Mouse (Mus musculus) CH12F3 (cell line): ENCODE results near the gene Smpd4.

ENCODE experiments used
- in situ Hi-C: fragments of 300-500 bp; cut with MboI; formaldehyde crosslinking; loops from 2 replicates; pipeline ENCODE4 v1.14.3; 2020; ENCODE audit warnings: low sequenced_read_pairs

Gene Smpd4

DNA sequence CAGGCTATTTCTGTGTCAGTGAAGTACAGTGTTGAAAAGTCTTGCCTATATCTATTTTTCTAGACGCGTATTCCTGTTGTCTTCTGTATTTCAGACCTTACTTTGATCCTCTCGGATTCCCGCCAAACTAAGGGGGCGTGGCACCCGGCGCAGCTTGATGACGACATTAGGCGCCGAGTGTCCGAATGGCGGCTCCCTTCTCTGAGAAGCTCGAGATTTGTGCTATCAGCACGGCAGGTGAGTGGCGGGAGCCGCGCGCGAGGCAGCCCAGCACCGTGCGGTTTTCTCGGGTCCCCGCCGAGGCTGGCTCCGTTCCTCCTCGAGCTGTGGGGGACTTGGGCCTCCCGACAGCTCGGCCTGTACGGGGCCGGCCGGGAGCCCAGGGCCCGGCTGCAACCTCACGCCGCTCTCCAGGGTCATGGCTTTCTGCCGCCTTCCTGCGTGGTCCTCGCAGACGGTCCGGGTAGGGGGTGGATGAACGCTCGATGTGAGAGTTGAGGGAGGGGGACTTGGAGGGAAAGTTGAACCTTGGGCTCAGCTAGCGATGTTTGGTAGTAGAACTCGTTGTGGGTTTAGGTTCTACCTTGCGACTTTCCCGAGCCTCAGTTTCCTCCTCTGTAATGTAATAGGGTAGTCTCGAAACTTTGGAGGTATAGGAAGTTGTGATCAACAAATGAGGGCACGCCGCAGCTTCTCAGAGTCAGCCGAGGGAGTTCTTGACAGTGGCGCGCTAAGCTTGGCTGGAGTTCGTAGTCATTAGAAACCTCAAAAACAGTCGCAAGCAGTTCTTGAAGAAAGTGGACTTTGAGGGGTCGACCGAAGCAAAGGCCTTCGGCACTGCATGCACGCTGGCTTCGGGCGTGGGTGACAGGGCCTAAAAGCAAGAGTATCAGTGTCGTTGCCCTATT is at the start of gene Smpd4:
TSS of gene Smpd4 (plus strand) at position 157 of the 908 bp plus-strand sequence.
- in situ Hi-C loops, result loop anchor here (10.0 kb wide), 1 partner anchor 65 kb away; no protein-coding TSS in a partner anchor

DNA sequence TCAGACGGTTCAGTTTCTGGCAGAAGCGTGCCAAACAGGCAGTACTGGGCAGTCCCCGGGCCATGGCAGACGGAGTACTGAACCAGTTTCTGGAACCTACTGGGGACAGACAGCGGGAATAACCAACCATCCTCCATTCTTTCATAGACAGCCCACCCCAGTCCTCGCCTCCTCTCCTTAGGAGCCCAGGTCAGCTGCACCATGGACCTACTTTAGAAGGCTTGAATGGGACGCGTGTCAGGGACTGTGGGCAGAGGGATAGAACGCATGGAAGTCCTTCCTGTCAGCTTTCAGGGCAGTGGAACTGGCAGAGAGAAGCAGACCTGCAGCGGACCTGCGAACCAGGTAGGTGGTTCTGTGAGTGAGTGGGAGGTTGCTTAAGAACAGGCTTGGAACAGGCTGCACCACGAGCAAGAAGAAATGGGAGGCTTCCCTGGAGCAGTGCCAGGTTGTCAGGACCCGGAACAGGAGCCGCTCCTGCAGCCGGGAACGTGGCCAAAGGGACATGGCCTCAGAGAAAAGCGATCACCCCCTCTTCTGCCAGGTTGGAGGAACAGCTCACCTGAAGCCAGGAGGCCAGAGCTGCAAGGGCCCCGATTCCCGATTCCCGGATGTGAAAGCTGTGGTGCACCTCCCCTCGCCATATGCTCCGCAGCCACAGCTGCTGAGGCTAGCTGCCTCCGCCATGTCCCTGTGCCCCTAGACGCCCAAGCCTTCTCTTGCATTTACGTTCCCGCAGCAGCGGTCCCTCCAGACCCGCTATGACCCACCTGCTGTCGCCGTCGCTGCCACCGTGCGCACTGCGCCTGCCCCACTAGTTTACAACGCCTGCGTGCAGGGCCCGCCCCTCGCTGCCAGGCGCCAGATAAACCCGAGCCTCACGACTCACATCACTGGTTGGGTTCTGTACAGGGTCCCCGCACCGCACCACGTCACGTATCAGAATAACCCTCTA is 43.0 kb upstream of the Smpd4 start:
- in situ Hi-C loops, result no loop called here

DNA sequence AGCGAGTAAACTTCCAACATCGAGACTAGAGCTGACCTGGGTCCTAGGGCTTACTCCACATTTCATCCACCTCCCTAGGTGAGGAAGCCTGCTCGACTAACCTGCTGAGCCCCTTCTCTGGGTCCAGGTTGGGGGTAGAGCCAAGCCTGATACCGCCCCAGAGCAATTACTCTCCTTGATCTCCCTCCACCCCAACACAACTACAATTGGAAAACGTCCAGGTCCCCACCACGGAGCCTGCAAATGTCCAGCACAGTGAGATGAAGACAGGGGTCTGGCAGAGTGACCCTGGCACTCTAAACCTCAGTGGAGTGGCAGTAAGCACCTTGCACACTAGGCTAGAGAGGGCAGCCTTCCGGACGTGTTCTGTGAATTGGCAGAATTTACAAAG is 42.3 kb upstream of the Smpd4 start:
- in situ Hi-C loops, result no loop called here

DNA sequence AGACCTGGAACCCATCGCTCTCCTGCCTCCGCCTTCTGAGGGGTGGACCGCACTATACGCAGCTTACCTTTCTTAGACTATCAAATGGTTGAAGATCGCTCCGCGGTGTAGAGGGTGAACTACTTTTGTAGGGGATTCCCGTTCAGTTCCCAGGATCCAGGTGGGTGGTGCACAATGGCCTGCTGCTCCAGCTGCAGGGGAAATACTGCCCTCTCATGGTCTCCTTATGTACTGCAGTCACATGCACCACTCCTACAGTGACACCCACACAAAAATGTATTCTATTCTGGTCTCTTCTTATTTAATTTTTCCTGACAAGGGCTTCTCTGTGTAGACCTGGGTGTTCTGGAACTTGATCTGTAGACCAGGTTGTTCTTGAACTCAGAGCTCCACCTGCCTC is 36.1 kb upstream of the Smpd4 start, which contains the start of gene Slc7a4:
TSS of gene Slc7a4 (minus strand) at position 151 of the 400 bp plus-strand sequence.
- in situ Hi-C loops, result no loop called here

DNA sequence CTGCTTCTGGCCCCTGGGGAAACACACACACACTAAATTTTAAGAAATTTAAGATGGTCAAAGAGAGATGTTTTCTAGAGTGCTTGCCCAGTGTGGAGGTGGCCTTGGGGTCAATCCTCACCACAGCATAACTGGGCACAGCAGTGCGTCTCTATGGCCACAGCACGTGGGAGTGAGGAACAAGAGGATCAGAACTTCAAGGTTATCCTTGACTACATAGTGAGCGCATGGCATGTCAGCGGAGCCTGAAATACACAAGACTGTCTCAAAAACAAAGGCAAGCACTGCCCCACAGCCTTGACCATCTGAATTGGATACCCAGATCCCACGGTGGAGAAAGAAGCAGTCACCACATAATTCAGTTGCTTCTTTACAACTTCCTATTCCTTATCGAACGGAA is 34.6 kb upstream of the Smpd4 start:
- in situ Hi-C loops, result no loop called here

DNA sequence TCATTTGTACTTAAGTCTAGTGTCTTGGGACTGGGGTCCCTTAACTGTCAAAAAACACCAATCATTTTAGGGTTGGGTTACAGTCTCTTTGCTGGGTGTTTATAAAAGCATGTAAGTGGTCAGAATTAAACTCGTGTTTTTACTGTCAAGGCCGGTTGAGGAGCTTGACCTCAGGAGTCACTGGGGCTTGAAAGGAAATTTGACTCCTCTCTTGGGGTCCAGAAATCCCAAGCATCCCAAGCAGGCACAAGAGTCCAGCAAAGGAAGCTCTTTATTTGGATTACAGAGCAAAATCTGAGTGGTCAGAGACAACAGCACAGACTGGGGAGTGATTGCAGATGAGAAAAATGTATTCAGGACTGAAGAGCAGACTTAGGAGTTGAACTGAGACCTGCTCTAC is 28.4 kb upstream of the Smpd4 start:
- in situ Hi-C loops, result no loop called here

DNA sequence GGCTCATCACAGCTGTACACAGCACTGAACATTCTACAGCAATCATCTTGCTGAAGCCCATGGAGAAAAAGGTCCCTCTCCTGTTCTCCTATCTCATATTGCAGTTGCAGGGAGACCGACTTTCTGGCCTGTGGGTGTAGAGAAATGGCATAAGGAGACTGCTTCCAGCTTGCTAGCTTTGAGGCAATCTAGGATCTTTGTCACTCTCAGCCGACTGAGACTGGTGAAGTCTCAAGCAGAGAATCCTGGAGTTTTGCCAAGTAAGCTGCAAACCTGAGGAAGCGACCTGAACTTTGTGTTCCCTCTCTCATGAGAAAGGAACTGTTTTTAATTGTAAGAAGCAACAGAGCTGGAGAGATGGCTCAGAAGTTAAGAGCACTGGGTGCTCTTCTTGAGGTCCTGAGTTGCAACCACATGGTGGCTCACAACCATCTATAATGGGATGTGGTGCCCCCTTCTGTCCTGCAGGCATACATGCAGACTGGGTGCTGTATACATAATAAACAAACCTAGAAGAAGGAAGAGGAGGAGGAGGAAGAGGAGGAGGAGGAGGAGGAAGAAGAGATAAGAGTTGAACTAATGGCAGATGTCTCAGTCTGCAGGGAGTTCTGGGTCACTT is 18.1 kb upstream of the Smpd4 start:
- in situ Hi-C loops, result no loop called here

DNA sequence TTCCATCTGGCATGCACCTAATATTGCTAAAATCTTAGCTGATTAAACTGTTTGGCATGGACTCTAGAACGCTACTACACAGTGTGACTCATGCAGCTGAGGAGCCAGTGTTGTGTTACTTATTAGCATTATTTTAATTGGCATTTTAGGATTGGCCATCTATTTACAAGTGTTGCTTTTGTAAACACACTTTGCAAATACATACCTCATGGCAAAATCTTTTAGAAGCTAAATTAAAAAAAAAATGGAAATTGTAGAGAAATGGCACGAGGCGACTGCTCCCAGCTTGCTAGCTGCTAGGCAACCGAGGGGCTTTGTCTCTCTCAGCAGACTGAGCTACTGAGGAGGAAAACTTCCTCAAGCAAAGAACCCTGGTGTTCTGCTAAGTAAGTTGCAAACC is 14.2 kb upstream of the Smpd4 start:
- in situ Hi-C loops, result no loop called here

DNA sequence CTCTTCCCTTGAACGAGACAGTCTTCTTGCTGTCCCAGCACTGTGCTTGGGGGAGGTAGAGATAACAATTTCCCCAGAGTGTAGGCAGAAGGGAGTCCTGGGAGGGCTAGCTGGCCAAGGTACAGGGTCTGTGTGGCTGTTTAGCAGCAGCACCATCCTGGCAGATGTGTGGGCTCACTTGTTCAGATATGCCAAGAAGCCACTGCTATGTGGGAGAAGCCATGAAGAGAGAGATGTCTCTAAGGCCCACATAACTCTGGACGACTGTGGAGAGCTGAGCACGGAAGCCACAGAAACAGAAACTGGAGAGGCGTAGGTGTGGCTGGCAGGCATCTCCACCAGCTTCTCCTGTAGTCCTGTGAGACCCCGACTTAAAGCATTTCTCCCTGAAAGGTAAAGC is 13.5 kb upstream of the Smpd4 start:
- in situ Hi-C loops, result no loop called here

DNA sequence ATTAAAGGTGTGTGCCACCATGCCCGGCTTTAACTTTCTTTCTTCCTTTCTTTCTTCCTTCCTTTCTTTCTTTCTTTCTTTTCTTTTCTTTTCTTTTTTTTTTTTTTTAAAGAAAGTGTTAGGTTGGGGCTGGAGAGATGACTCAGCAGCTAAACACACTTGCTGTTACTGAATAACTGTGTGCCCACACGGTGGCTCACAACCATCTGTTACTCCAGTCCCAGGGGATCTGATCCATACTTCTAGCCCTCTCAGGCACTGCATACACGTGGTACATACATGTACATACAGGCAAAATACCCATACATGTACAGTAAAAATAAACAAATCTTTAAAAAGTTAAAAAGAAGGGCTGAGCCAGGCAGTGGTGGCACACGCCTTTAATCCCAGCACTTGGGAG is 7.8 kb upstream of the Smpd4 start:
- in situ Hi-C loops, result loop anchor here (10.0 kb wide), 1 partner anchor 57 kb away; no protein-coding TSS in a partner anchor

DNA sequence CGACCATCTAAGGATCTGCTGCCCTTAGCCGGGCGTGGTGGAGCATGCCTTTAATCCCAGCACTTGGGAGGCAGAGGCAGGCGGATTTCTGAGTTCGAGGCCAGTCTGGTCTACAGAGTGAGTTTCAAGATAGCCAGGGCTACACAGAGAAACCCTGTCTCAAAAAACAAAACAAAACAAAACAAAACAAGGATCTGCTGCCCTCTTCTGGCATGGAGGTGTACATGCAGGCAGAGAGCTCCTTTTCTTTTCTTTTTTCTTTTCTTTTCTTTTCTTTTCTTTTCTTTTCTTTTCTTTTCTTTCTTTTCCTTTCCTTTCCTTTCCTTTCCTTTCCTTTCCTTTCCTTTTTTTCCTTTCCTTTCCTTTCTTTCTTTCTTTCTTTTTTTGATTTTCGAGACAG is 4.4 kb upstream of the Smpd4 start:
- in situ Hi-C loops, result loop anchor here (10.0 kb wide), 1 partner anchor 60 kb away; no protein-coding TSS in a partner anchor

DNA sequence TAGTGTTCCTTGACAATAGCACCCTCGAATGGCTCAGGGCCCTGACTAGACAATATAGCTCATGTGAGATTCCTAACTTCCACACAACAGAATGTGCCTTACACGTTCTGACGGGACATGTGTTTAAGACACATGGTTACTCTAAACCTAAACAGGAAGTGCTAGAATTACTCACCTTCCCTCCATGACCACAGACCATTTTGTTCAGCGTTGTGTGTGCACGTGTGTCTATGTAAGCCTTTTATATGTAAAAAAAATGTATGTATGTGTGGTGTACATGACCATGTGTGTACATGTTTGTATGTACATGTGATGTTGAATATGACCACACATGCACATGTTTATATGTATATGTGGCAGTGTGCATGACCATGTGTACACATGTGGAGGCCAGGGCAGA is 2.9 kb upstream of the Smpd4 start:
- in situ Hi-C loops, result loop anchor here (10.0 kb wide), 1 partner anchor 61 kb away; no protein-coding TSS in a partner anchor

DNA sequence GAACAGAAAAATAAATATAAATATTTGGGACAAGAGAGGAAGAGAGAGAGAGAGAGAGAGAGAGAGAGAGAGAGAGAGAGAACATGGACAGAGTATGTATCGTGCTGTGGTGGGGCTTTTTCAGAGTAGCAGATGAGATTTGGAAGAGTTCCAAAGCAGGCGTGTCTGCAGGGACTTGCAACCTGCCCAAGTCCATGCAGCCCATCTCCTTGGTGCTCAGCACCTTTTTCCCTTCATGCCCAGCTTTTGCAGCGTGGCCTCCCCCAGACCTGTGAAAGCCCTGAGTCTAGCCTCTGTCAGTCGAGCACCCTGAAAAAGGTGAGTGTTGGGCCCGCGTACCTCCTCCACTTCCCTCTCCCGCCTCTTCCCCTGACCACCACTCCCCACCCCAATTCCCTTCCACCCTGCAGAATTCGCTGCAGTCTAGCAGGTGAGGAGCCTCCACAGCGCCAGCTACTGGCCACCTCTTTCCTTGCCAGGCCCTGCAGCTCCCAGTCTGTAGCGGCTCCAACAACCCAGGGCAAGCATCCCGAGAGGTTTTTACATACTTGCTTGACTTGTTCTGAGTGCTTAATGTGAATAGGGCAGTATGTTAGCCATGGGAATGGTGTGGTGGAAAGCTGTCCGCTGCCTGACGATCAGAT is 1.1 kb upstream of the Smpd4 start:
- in situ Hi-C loops, result loop anchor here (10.0 kb wide), 1 partner anchor 63 kb away; no protein-coding TSS in a partner anchor

DNA sequence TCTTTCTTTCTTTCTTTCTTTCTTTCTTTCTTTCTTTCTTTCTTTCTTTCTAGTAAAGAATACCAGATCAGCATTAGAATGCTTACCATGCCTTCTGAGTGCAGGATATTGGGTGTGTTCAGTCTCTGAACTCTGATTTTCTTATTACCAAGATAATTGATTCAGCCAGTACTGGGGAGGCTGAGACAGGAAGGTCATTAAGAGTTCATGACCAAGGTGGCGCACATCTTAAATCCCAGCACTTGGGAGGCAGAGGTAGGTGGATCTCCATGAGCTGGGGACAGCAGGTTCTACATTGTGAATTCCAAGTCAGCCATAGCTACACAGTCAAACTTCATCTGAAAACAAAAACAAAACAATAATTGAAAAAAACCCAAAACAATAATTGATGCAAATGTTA is 2.8 kb downstream of the Smpd4 start:
- in situ Hi-C loops, result no loop called here

DNA sequence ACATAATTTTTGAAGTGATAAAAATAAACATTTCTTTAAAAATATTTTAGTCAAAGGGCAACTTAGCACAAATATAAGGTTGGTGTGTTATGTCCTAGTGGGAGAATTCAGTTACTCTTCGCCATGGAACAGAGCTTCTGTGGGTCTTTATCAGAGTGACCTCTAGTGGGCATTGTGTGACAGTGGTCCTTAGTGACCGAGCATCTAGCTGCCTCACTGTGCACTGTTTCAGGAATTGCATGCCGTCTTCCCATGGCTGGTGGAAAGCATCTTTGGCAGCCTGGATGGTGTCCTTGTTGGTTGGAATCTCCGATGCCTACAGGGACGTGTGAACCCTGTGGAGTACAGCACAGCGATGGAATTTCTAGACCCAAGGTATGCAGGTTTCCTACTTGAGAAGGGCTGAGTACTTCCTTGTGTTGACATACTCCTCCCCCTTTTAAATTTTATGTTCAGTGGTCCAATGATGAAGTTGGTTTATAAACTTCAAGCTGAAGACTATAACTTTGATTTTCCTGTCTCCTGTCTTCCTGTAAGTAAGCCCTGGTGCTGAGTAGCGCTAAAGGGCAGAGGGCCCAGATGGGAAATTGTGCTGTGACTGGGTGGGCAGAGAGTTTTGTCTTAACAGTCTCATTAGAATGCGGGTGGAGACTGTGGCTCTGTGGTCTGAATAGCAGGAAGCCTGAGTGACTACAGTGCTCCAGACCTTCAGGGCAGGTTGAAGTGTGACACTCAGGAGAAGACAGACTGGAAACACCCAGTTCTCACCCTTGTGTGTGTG is 6.5 kb downstream of the Smpd4 start:
- in situ Hi-C loops, result no loop called here

DNA sequence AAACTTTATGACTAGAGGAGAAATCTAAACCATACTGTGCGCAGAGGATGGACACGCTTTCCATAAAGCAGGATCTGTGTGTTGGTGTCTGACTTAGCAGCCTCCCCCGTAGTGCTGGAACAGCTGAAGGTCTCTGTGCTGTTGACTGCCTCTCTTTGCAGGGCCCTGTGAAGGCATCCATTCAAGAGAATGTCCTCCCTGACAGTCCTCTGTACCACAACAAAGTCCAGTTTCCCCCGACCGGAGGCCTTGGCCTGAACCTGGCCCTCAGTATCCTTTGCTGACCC is 7.1 kb downstream of the Smpd4 start:
- in situ Hi-C loops, result no loop called here

DNA sequence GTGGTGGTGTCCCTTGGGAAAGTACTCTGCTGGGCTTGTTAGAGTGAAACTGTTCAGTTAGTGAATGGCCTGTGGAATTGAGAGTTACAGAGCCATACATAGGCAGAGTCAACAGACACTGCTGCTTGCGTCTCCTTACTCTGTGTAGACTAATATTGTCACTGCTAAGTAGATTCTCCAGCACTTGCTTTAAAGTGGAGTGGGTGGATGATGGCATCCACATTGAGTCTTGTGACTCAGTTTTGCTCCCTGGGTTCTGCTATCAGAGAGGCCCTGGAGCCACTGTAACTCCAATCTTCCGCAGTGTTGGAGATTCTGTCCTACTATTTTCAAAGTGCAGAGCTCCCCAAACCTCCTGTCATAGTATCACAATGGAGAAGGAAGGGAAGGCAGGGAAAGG is 13.4 kb downstream of the Smpd4 start:
- in situ Hi-C loops, result no loop called here

DNA sequence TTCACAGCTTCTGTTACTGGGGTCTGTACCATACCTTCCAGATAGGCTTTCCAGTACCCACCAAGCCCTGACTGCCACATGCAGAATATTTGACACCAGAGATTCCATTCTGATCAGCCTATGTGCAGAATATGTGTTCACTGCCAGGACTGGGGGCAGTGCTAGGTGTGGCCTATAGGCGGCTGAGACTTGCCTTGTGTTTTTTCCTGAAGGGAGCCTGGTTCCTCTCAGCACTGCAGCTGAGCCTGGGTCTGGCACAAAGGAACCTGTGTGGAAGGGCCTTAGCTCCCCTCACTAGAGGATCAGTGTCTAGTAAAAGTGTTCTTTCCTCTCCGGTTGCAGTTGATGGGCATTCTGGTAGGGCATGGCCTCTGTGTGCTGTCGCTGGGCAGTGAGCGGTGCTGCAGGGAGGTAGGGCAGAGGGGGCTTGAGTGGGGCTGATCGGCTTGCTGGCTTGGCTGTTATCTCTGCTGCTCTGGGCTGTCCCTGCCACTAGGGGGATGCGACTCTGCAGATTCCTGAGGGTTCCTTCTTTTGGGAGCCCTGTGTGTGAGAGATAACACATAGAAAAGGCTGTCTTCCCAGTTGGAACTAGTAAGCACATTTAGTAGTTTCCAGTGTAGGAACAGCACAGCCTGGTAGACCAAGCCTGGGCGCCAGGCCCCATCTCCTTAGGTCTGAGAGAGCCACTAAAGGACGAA is 14.5 kb downstream of the Smpd4 start:
- in situ Hi-C loops, result no loop called here

DNA sequence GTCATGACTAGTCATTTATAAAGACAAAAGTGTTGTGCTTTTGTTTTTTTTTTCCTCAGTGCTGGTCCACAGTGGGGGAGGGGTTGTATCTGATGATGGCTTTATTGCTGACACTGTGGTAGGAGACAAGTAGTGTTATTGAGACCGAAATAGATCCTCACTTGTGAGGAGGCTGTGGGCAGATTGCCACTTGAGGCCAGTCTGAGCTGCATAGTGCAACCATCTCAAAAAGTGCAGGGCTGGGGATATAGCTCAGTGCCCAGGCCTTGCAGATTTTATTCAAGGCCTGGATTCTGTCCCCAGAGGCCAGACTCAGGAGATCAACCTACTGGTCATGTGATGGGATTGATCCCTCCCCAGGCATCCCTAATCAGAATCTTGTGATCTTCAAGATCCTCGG is 17.8 kb downstream of the Smpd4 start:
- in situ Hi-C loops, result no loop called here
